Mouse (Mus musculus): ENCODE measurements around the gene Rad51b.

The Rad51b gene

GRCm38 (mm10) chr12:79732355-79733115, 435.5 kb downstream of the Rad51b start:
- DNase-seq (ENCODE audit: low read depth, low spot score), result no peak

- DNase-seq (ENCODE audit: low read depth, low spot score), result no peak
Observed at GRCm38 (mm10) chr12:79735341-79735785, 438.3 kb downstream of the Rad51b start.

GRCm38 (mm10) chr12:79735882-79736281, 438.8 kb downstream of the Rad51b start:
- no peak for DNase-seq (ENCODE audit: low read depth, low spot score)

- DNase-seq (ENCODE audit: low read depth, low spot score), result no peak
Observed at GRCm38 (mm10) chr12:79738700-79739099, 441.6 kb downstream of the Rad51b start.

- no peak for DNase-seq (ENCODE audit: low read depth, low spot score)
Observed at GRCm38 (mm10) chr12:79739918-79740639, 443.0 kb downstream of the Rad51b start.

- peak; percentile 6 for DNase-seq (ENCODE audit: low read depth, low spot score)
Observed at GRCm38 (mm10) chr12:79742211-79742610, 445.1 kb downstream of the Rad51b start.

- DNase-seq (ENCODE audit: low read depth, low spot score), result no peak
Observed at GRCm38 (mm10) chr12:79744131-79744530, 447.0 kb downstream of the Rad51b start.

- no peak for DNase-seq (ENCODE audit: low read depth, low spot score)
Observed at GRCm38 (mm10) chr12:79745225-79745624, 448.1 kb downstream of the Rad51b start.

- no peak for DNase-seq (ENCODE audit: low read depth, low spot score)
Observed at GRCm38 (mm10) chr12:79745845-79746510, 448.9 kb downstream of the Rad51b start.

GRCm38 (mm10) chr12:79747541-79747940, 450.5 kb downstream of the Rad51b start:
- no peak for DNase-seq (ENCODE audit: low read depth, low spot score)

- no peak for DNase-seq (ENCODE audit: low read depth, low spot score)
Observed at GRCm38 (mm10) chr12:79748862-79749261, 451.8 kb downstream of the Rad51b start.

GRCm38 (mm10) chr12:79750253-79751125, 453.4 kb downstream of the Rad51b start:
- DNase-seq (ENCODE audit: low read depth, low spot score), result no peak

GRCm38 (mm10) chr12:79751781-79752180, 454.7 kb downstream of the Rad51b start:
- no peak for DNase-seq (ENCODE audit: low read depth, low spot score)

GRCm38 (mm10) chr12:79752189-79752588, 455.1 kb downstream of the Rad51b start:
- DNase-seq (ENCODE audit: low read depth, low spot score), result no peak

GRCm38 (mm10) chr12:79755617-79756016, 458.5 kb downstream of the Rad51b start:
- no peak for DNase-seq (ENCODE audit: low read depth, low spot score)

GRCm38 (mm10) chr12:79756352-79756751, 459.3 kb downstream of the Rad51b start:
- no peak for DNase-seq (ENCODE audit: low read depth, low spot score)

GRCm38 (mm10) chr12:79757775-79758174, 460.7 kb downstream of the Rad51b start:
- no peak for DNase-seq (ENCODE audit: low read depth, low spot score)

- DNase-seq (ENCODE audit: low read depth, low spot score), result no peak
Observed at GRCm38 (mm10) chr12:79759180-79759902, 462.3 kb downstream of the Rad51b start.

- no peak for DNase-seq (ENCODE audit: low read depth, low spot score)
Observed at GRCm38 (mm10) chr12:79761217-79761616, 464.1 kb downstream of the Rad51b start.

- no peak for DNase-seq (ENCODE audit: low read depth, low spot score)
Observed at GRCm38 (mm10) chr12:79762087-79762486, 465.0 kb downstream of the Rad51b start.

All from retina, adult 2 months (tissue).